Mouse (Mus musculus) MEL (cell line): ENCODE measurements around the gene Bcl3. TPM values are rescaled to one million over a fixed set of nuclear protein-coding genes. Genes with fewer than 3 reads are reported as not detected.

ENCODE experiments used
- DNase-seq: peaks from one replicate; pipeline ENCODE4 v3.0.0; 2011; ENCODE audit warnings: low read depth, low spot score
- H3K27ac ChIP-seq: 2 replicates; pipeline ENCODE4 v1.5.1; 2012; ENCODE audit warnings: low read depth, mild to moderate bottlenecking, control low read depth, low read length, moderate library complexity; ENCODE audit not compliant: control insufficient read depth
- H3K27me3 ChIP-seq, 2 experiments: fragments of 150-350 bp in 1 of 2; sonication (generic) in 1 of 2; 2 replicates each; pipeline ENCODE4 v1.6.1; 2012; ENCODE audit warnings: low read length in 2 of 2, mild to moderate bottlenecking in 2 of 2, improper control_type of control experiment in 1 of 2, moderate library complexity in 1 of 2; ENCODE audit not compliant: insufficient read depth in 2 of 2, control insufficient read depth in 1 of 2
- H3K36me3 ChIP-seq, 2 experiments: 2 replicates each; pipeline ENCODE4 v1.6.1; 2012 to 2014; ENCODE audit warnings: low read length in 2 of 2, improper control_type of control experiment in 1 of 2, inconsistent platforms in 1 of 2, mild to moderate bottlenecking in 1 of 2; ENCODE audit not compliant: insufficient read depth in 2 of 2, control insufficient read depth in 1 of 2
- H3K4me1 ChIP-seq, 2 experiments: fragments of 150-350 bp in 1 of 2; sonication (generic) in 1 of 2; 2 replicates each; pipeline ENCODE4 v1.6.1; 2012; ENCODE audit warnings: low read length in 2 of 2, improper control_type of control experiment in 1 of 2, mild to moderate bottlenecking in 1 of 2; ENCODE audit not compliant: insufficient read depth in 2 of 2, control insufficient read depth in 1 of 2
- H3K4me3 ChIP-seq, 2 experiments: fragments of 150-350 bp in 1 of 2; sonication (generic) in 1 of 2; 2 replicates each; pipeline ENCODE4 v1.5.1; 2012; ENCODE audit warnings: low read depth in 2 of 2, low read length in 2 of 2, mild to moderate bottlenecking in 2 of 2, moderate library complexity in 2 of 2, control low read depth in 1 of 2, improper control_type of control experiment in 1 of 2; ENCODE audit not compliant: control insufficient read depth in 1 of 2, insufficient read depth in 1 of 2
- H3K79me2 ChIP-seq: 2 replicates; pipeline ENCODE4 v1.6.1; 2012; ENCODE audit warnings: mild to moderate bottlenecking, low read length, moderate library complexity; ENCODE audit not compliant: control insufficient read depth, poor library complexity, insufficient read depth
- H3K9ac ChIP-seq: 2 replicates; pipeline ENCODE4 v1.6.1; 2012; ENCODE audit warnings: low read depth, mild to moderate bottlenecking, control low read depth, low read length, moderate library complexity; ENCODE audit not compliant: control insufficient read depth, poor library complexity, severe bottlenecking
- H3K9me3 ChIP-seq: fragments of 150-350 bp; sonication (generic); replicated peaks from 2 replicates; pipeline ENCODE4 v1.6.1; 2012; ENCODE audit warnings: mild to moderate bottlenecking, low read length, improper control_type of control experiment, moderate library complexity; ENCODE audit not compliant: insufficient read depth
- BHLHE40 ChIP-seq: IDR thresholded peaks from 2 replicates; pipeline ENCODE4 v1.6.1; 2012; ENCODE audit warnings: low read depth, mild to moderate bottlenecking, inconsistent platforms, low read length, improper control_type of control experiment, borderline replicate concordance
- CHD2 ChIP-seq: IDR thresholded peaks from 2 replicates; pipeline ENCODE4 v1.6.1; 2011; ENCODE audit warnings: low read length, improper control_type of control experiment
- CTCF ChIP-seq, 3 experiments: IDR thresholded peaks in 2 of 3; conservative IDR thresholded peaks in 1 of 3; 2 replicates each; pipeline ENCODE4 v1.5.1; 2011 to 2012; ENCODE audit warnings: low read length in 3 of 3, low read depth in 2 of 3, mild to moderate bottlenecking in 2 of 3, improper control_type of control experiment in 1 of 3, inconsistent platforms in 1 of 3, mixed read lengths in 1 of 3, moderate library complexity in 1 of 3; ENCODE audit not compliant: control insufficient read depth in 1 of 3, insufficient read depth in 1 of 3, poor library complexity in 1 of 3, severe bottlenecking in 1 of 3
- E2F4 ChIP-seq: IDR thresholded peaks from 2 replicates; pipeline ENCODE4 v1.6.1; 2011; ENCODE audit warnings: low read depth, low read length, improper control_type of control experiment, borderline replicate concordance
- ETS1 ChIP-seq: IDR thresholded peaks from 2 replicates; pipeline ENCODE4 v1.6.1; 2012; ENCODE audit warnings: low read depth, mild to moderate bottlenecking, inconsistent platforms, low read length, improper control_type of control experiment, moderate library complexity
- GABPA ChIP-seq: IDR thresholded peaks from 2 replicates; pipeline ENCODE4 v1.6.1; 2012; ENCODE audit warnings: low read depth, mild to moderate bottlenecking, inconsistent platforms, low read length, improper control_type of control experiment, moderate library complexity
- GATA1 ChIP-seq: IDR thresholded peaks from 2 replicates; pipeline ENCODE4 v1.6.1; 2011; ENCODE audit warnings: low read depth, low read length, improper control_type of control experiment
- JUND ChIP-seq: IDR thresholded peaks from 2 replicates; pipeline ENCODE4 v1.6.1; 2011; ENCODE audit warnings: low read depth, mild to moderate bottlenecking, improper control_type of control experiment, low read length
- KAT2A ChIP-seq: conservative IDR thresholded peaks from 2 replicates; pipeline ENCODE4 v1.6.1; 2012; ENCODE audit warnings: low read depth, low read length, improper control_type of control experiment, inconsistent platforms
- MAFK ChIP-seq: IDR thresholded peaks from 2 replicates; pipeline ENCODE4 v1.6.1; 2011; ENCODE audit warnings: low read depth, mild to moderate bottlenecking, low read length, improper control_type of control experiment, borderline replicate concordance
- MAX ChIP-seq: IDR thresholded peaks from 2 replicates; pipeline ENCODE4 v1.6.1; 2011; ENCODE audit warnings: low read length, improper control_type of control experiment
- MXI1 ChIP-seq: IDR thresholded peaks from 2 replicates; pipeline ENCODE4 v1.6.1; 2011; ENCODE audit warnings: mild to moderate bottlenecking, low read depth, low read length, improper control_type of control experiment
- MYC ChIP-seq: IDR thresholded peaks from 2 replicates; pipeline ENCODE4 v1.6.1; 2011; ENCODE audit warnings: low read depth, mild to moderate bottlenecking, low read length, improper control_type of control experiment, moderate library complexity
- NRF1 ChIP-seq: IDR thresholded peaks from 2 replicates; pipeline ENCODE4 v1.6.1; 2014; ENCODE audit warnings: low read depth, mild to moderate bottlenecking, inconsistent platforms, low read length, improper control_type of control experiment, moderate library complexity; ENCODE audit not compliant: poor library complexity, insufficient read depth, severe bottlenecking
- POLR2AphosphoS2 ChIP-seq: IDR thresholded peaks from 2 replicates; pipeline ENCODE4 v1.6.1; 2011; ENCODE audit warnings: low read length, improper control_type of control experiment
- RAD21 ChIP-seq: IDR thresholded peaks from 2 replicates; pipeline ENCODE4 v1.6.1; 2011; ENCODE audit warnings: mild to moderate bottlenecking, low read depth, low read length, improper control_type of control experiment
- RCOR1 ChIP-seq: IDR thresholded peaks from 2 replicates; pipeline ENCODE4 v1.6.1; 2012; ENCODE audit warnings: low read depth, mild to moderate bottlenecking, inconsistent platforms, low read length, improper control_type of control experiment
- SIN3A ChIP-seq: IDR thresholded peaks from 2 replicates; pipeline ENCODE4 v1.6.1; 2012; ENCODE audit warnings: low read length, improper control_type of control experiment, inconsistent platforms
- SMC3 ChIP-seq: IDR thresholded peaks from 2 replicates; pipeline ENCODE4 v1.6.1; 2011; ENCODE audit warnings: low read depth, low read length, improper control_type of control experiment
- TAL1 ChIP-seq: IDR thresholded peaks from 2 replicates; pipeline ENCODE4 v1.6.1; 2012; ENCODE audit warnings: mild to moderate bottlenecking, inconsistent platforms, low read length, moderate library complexity, mixed read lengths
- TBP ChIP-seq: IDR thresholded peaks from 2 replicates; pipeline ENCODE4 v1.8.0; 2011; ENCODE audit warnings: low read depth, low read length, improper control_type of control experiment
- TCF12 ChIP-seq: IDR thresholded peaks from 2 replicates; pipeline ENCODE4 v1.6.1; 2014; ENCODE audit warnings: low read depth, mild to moderate bottlenecking, inconsistent platforms, low read length, improper control_type of control experiment, moderate library complexity
- UBTF ChIP-seq: IDR thresholded peaks from 2 replicates; pipeline ENCODE4 v1.6.1; 2012; ENCODE audit warnings: low read depth, mild to moderate bottlenecking, inconsistent platforms, low read length, improper control_type of control experiment, moderate library complexity, borderline replicate concordance; ENCODE audit not compliant: insufficient read depth
- USF1 ChIP-seq: IDR thresholded peaks from 2 replicates; pipeline ENCODE4 v1.6.1; 2014; ENCODE audit warnings: low read depth, mild to moderate bottlenecking, inconsistent platforms, low read length, improper control_type of control experiment, moderate library complexity
- ZKSCAN1 ChIP-seq: IDR thresholded peaks from 2 replicates; pipeline ENCODE4 v1.6.1; 2012; ENCODE audit warnings: low read depth, mild to moderate bottlenecking, inconsistent platforms, low read length, improper control_type of control experiment, moderate library complexity
- ZNF384 ChIP-seq: IDR thresholded peaks from 2 replicates; pipeline ENCODE4 v1.6.1; 2012; ENCODE audit warnings: low read depth, mild to moderate bottlenecking, inconsistent platforms, low read length, improper control_type of control experiment
- polyA plus RNA-seq, 2 experiments: library from polyadenylated mRNA; stranded (reverse) in 1 of 2; unstranded in 1 of 2; fragments of >175 nt in 1 of 2; fragments of >200 nt in 1 of 2; gene quantifications; 2 replicates each; pipeline versions ENCODE4 v1.2.1 to v1.2.4; 2012; ENCODE audit warnings: low replicate concordance in 2 of 2, low read depth in 1 of 2; ENCODE audit not compliant: insufficient read length in 2 of 2, insufficient read depth in 1 of 2, missing spikeins in 1 of 2
- total RNA-seq: library from RNA; depleted of rRNA; stranded (reverse); fragments of 300-350 nt; gene quantifications from 2 replicates; pipeline ENCODE4 v1.2.3, GENCODE M21; 2012

The Bcl3 gene
- total and polyA plus RNA-seq, 3 experiments, result 2.7 to 6.7 TPM; not detected in 1

DNA sequence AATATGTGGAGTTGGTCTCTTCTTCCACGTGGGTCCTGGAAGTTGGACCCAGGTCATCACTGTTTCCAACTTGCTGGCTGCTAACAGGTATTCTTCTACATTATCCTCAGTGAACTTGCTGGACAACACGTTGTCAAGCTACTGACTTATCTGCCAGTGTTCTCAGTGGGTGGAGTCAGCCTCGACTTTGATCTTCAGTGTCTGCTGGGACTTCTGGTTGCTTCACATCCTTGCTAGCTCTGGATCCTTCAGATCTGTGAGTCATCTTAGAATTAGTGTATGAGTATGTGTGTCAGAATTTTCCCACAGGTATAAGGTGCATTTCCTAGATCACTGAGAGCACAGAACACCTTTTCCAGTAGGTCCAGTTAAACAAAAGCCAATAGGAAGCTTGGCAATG lies 14.3 kb upstream of the Bcl3 start:
- TF ChIP-seq JUND, result no peak
- TF ChIP-seq UBTF, result no peak
- no peak for TF ChIP-seq RAD21
- TF ChIP-seq SIN3A, result no peak
- TF ChIP-seq E2F4, result no peak
- no peak for TF ChIP-seq ZKSCAN1
- TF ChIP-seq MAFK, result no peak
- no peak for TF ChIP-seq TBP
- TF ChIP-seq NRF1, result no peak
- TF ChIP-seq MYC, result no peak
- no peak for TF ChIP-seq GABPA
- no peak for TF ChIP-seq SMC3
- no peak for TF ChIP-seq KAT2A
- TF ChIP-seq BHLHE40, result no peak
- TF ChIP-seq POLR2AphosphoS2, result no peak
- TF ChIP-seq GATA1, result no peak
- no peak for TF ChIP-seq MAX
- no peak for TF ChIP-seq TAL1
- no peak for TF ChIP-seq MXI1
- Histone ChIP-seq H3K9ac (no peak overlapping the region), H3K9me3 (no peaks in the 10 kb centered on the region), H3K4me1 (no peaks in the 10 kb centered on the region; a peak in 1 of 4 replicates), H3K36me3 (no peaks in the 10 kb centered on the region), H3K79me2 (no peaks in the 10 kb centered on the region), H3K27me3 (no peaks in the 10 kb centered on the region), H3K4me3 (no peak overlapping the region), H3K27ac (no peak overlapping the region)
- DNase-seq, result no peak

DNA sequence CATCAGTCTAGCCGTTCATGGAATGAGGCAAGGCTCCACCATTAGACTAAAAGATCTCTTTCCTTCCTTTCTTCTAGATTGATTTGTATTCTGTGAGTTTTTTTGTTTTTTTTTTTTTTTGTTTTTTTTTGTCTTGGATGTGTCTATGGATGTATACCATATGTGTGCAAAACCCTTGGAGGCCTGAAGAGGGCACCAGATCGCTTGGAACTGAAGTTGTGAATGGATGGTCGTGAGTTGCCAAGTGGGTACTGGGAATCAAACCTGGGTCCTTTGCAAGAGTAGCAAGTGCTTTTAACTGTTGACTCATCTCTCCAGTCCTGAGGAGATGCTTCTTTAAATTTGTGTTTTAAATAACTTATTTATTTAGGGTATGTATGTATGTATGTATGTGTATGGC lies 11.5 kb upstream of the Bcl3 start:
- no peak overlapping the region for H3K27ac ChIP-seq
- peak; percentile 58 for DNase-seq
- H3K36me3 ChIP-seq, result peaks cover 0 to 4% of the 10 kb centered on the region in 2 experiments; a peak in 1 of 4 replicates
- H3K9me3 ChIP-seq, result no peaks in the 10 kb centered on the region
- H3K27me3 ChIP-seq, result no peaks in the 10 kb centered on the region
- TF ChIP-seq SMC3, result no peak
- no peak for TF ChIP-seq TBP
- TF ChIP-seq TCF12, result no peak
- 0 out of 2 replicates have a peak, but pooled peaks have one; percentile 42 for TF ChIP-seq ZNF384
- TF ChIP-seq E2F4, result no peak
- TF ChIP-seq MXI1, result no peak
- TF ChIP-seq CTCF (IDR thresholded peaks at IDR 0.05 in 2 of 3, conservative IDR thresholded peaks at IDR 0.05 in 1 of 3; ENCODE audit: control insufficient read depth in 1 of 3, insufficient read depth in 1 of 3, low read depth in 2 of 3, low read length in 3 of 3, poor library complexity in 1 of 3, severe bottlenecking in 1 of 3), result peak; percentile 52 to 56 (median 54)
- TF ChIP-seq SIN3A, result no peak
- no peak for TF ChIP-seq GATA1
- TF ChIP-seq ETS1, result no peak
- TF ChIP-seq RAD21, result peak; percentile 29
- no peak for TF ChIP-seq ZKSCAN1
- TF ChIP-seq RCOR1, result no peak
- no peak for TF ChIP-seq CHD2
- TF ChIP-seq USF1, result no peak
- H3K4me3 ChIP-seq, result no peak overlapping the region
- no peaks in the 10 kb centered on the region for H3K79me2 ChIP-seq
- peaks cover 0 to 10% of the 10 kb centered on the region in 2 experiments; a peak in 3 of 4 replicates for H3K4me1 ChIP-seq
- no peak overlapping the region for H3K9ac ChIP-seq
